In the genomic region with DNA sequence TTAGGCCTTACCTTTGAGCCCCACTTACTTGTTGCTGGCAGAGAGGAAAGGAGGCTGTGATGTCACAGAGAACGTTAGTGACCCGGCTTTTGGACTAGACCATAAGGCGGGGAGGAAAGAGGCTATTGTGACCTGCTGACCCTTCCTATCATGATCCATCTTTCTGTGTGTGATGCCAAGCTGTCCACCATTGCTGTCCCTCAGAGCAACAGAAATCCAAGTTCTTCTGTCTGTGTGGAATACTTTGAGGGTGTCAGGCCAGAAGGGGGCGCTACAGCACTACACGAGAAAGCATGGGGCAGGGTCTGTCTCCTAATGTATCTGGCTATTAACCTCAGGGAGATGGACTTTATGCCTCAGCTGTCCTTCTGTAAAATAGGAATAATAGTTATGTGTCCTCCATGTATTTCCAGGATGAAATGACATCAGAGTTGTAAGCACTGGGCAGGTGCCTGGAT, we compare ENCODE assay signal across 9 mouse cellular contexts. TPM values are rescaled to one million over a fixed set of nuclear protein-coding genes. Genes with fewer than 3 reads are reported as not detected.
A peak's percentile ranks its signal among the peaks of the same experiment; 100 is the strongest.
DNase-seq lines count a peak whose midpoint lies in the region; ATAC-seq and TF ChIP-seq lines count a peak whose summit lies in the region.
"Had no signal": no experiment of that assay in that cellular context is flagged by ENCODE, and none has a peak within 500 bp of the region (broad histone marks: within the 10 kb centered on the region; RNA-seq: fewer than 3 reads in every experiment).

TSS of gene Tex48 (minus strand) at position 51 of the 458 bp plus-strand sequence.

- TF ChIP-seq CTCF in heart, adult 2 months (IDR thresholded peaks at IDR 0.05) = peak; percentile 53
- peak; percentile 65; the same call in 1 of the 2 replicates for TF ChIP-seq CTCF in small intestine, adult 2 months (IDR thresholded peaks at IDR 0.05; ENCODE audit: extremely low read depth, insufficient read length, insufficient replicate concordance, low read depth, low read length)

- TF ChIP-seq POLR2A in heart, adult 2 months (IDR thresholded peaks at IDR 0.05; ENCODE audit: insufficient read depth, low read depth, low read length) = no peak
- TF ChIP-seq POLR2A in small intestine, adult 2 months (IDR thresholded peaks at IDR 0.05; ENCODE audit: low read depth, low read length) = no peak

- no peaks in the 10 kb centered on the region for H3K9me3 ChIP-seq in heart, embryonic 12.5 days (replicated peaks)

- H3K9ac ChIP-seq in heart, adult 2 months (ENCODE audit: low read depth, low read length) = no peak within 1 kb of the TSS
- no peak within 1 kb of the TSS for H3K9ac ChIP-seq in heart, embryonic 12.5 days

- intact Hi-C loops in heart, adult 2 months (cut with DNase I) = no loop called here

- no peaks in the 10 kb centered on the region for H3K27me3 ChIP-seq in heart, adult 2 months (ENCODE audit: control insufficient read depth, insufficient read depth, low read length)
- no peaks in the 10 kb centered on the region for H3K27me3 ChIP-seq in heart, embryonic 12.5 days (replicated peaks)
- H3K27me3 ChIP-seq in small intestine, adult 2 months (ENCODE audit: control insufficient read depth, insufficient read depth, low read length) = no peaks in the 10 kb centered on the region

- no peak within 1 kb of the TSS for H3K4me3 ChIP-seq in heart, adult 2 months
- H3K4me3 ChIP-seq in heart, embryonic 12.5 days = no peak within 1 kb of the TSS
- no peak within 1 kb of the TSS for H3K4me3 ChIP-seq in small intestine, adult 2 months (ENCODE audit: low read depth, low read length)

- no peaks in the 10 kb centered on the region for H3K36me3 ChIP-seq in heart, adult 2 months (ENCODE audit: control insufficient read depth, insufficient read depth, low read length)
- H3K36me3 ChIP-seq in heart, embryonic 12.5 days = no peaks in the 10 kb centered on the region
- H3K36me3 ChIP-seq in small intestine, adult 2 months (ENCODE audit: control insufficient read depth, insufficient read depth, low read length) = no peaks in the 10 kb centered on the region

- no peak for TF ChIP-seq EP300 in heart, adult 2 months (IDR thresholded peaks at IDR 0.05; ENCODE audit: insufficient read depth, low read depth, low read length)

- H3K4me1 ChIP-seq in heart, adult 2 months (ENCODE audit: control insufficient read depth, insufficient read depth, low read length) = no peaks in the 10 kb centered on the region
- H3K4me1 ChIP-seq in heart, embryonic 12.5 days (replicated peaks) = no peaks in the 10 kb centered on the region
- peaks cover 11% of the 10 kb centered on the region; the same call in 1 of the 2 replicates for H3K4me1 ChIP-seq in small intestine, adult 2 months (ENCODE audit: control insufficient read depth, insufficient read depth, insufficient read length, low read length)

- WGBS in heart, adult 2 months = 47% methylated on average over 5 of the region's 5 CpGs
- WGBS in heart, embryonic 12.5 days = 52% methylated on average over 5 of the region's 5 CpGs
- WGBS in small intestine, adult 2 months = 45% methylated on average over 5 of the region's 5 CpGs

- no peak for ATAC-seq in heart, embryonic 12.5 days (ENCODE audit: insufficient number of reproducible peaks, low FRiP score)

- H3K79me2 ChIP-seq in heart, adult 2 months (replicated peaks; ENCODE audit: control insufficient read depth, insufficient read depth, low read length) = no peaks in the 10 kb centered on the region

- DNase-seq in heart, adult 2 months = no peak
- peak; percentile 15 for DNase-seq in right cerebral cortex, postnatal 4 days
- no peak for DNase-seq in right cerebral cortex, postnatal 25 days
- DNase-seq in embryo, embryonic 11.5 days (ENCODE audit: low read depth, low spot score) = peak; percentile 17
- DNase-seq in layer of hippocampus, adult 18-20 months (ENCODE audit: low spot score in 2 of 2) = no peak
- DNase-seq in cerebellum, adult 11 months = no peak

- H3K27ac ChIP-seq in heart, adult 2 months = no peak within 1 kb of the TSS
- no peak within 1 kb of the TSS for H3K27ac ChIP-seq in heart, embryonic 12.5 days (ENCODE audit: poor library complexity, severe bottlenecking)
- no peak within 1 kb of the TSS for H3K27ac ChIP-seq in small intestine, adult 2 months (ENCODE audit: insufficient read depth, low read depth, low read length)

- no peak within 1 kb of the TSS for H3K4me2 ChIP-seq in heart, embryonic 12.5 days

RNA-seq across cellular contexts. Expression of gene Tex48, which starts in this region (rescaled TPM):
- total RNA-seq in heart, adult 2 months (2021) = not detected
- polyA plus RNA-seq in heart, adult 2 months (2012; rRNA removed) = not detected in 2 replicates
- not detected in 2 replicates for polyA plus RNA-seq in heart, embryonic 12.5 days (2016; fragmentation: Nextera tagmentation; extraction: Ambion mirVana)
- polyA plus RNA-seq in small intestine, adult 2 months (2012; rRNA removed) = not detected in 2 replicates
- not detected for total RNA-seq in layer of hippocampus, adult 18-20 months (2021)
- total RNA-seq: neutrophil, adult 5-6 weeks had no signal

Comparison
In these comparisons a context has a peak if more than half of its experiments do, and no peak if none do; other contexts are left out.
1. DNase-seq: peak in right cerebral cortex, postnatal 4 days (single experiment) and embryo, embryonic 11.5 days (single experiment); none in heart, adult 2 months (0 of 2), right cerebral cortex, postnatal 25 days (single experiment), layer of hippocampus, adult 18-20 months (0 of 2) and cerebellum, adult 11 months (single experiment).